Mouse (Mus musculus) CH12.LX (cell line): ENCODE data around the gene Rai14. TPM values are rescaled to one million over a fixed set of nuclear protein-coding genes. Genes with fewer than 3 reads are reported as not detected.

Experiments
- DNase-seq: peaks from one replicate; pipeline ENCODE4 v3.0.0-alpha.2; 2013; ENCODE audit errors: extremely low read depth
- H3K27ac ChIP-seq: 2 replicates; pipeline ENCODE4 v1.5.1; 2012; ENCODE audit warnings: low read depth, mild to moderate bottlenecking, control low read depth, moderate library complexity; ENCODE audit not compliant: insufficient read depth
- H3K27me3 ChIP-seq: replicated peaks from 2 replicates; pipeline ENCODE3; 2012; ENCODE audit warnings: inconsistent platforms
- H3K36me3 ChIP-seq, 2 experiments: replicated peaks in 1 of 2; 2 replicates each; pipeline versions ENCODE3 to v1.6.1; 2012; ENCODE audit warnings: inconsistent platforms in 1 of 2, low read length in 1 of 2, mild to moderate bottlenecking in 1 of 2, mixed read lengths in 1 of 2, moderate library complexity in 1 of 2; ENCODE audit not compliant: control insufficient read depth in 1 of 2, insufficient read depth in 1 of 2
- H3K4me1 ChIP-seq, 2 experiments: 2 replicates each; pipeline ENCODE4 v1.6.1; 2012; ENCODE audit warnings: inconsistent platforms in 1 of 2, moderate library complexity in 1 of 2; ENCODE audit not compliant: insufficient read depth in 2 of 2, control insufficient read depth in 1 of 2
- H3K4me2 ChIP-seq: 2 replicates; pipeline ENCODE4 v1.6.1; 2012; ENCODE audit warnings: low read depth, mild to moderate bottlenecking, control low read depth; ENCODE audit not compliant: poor library complexity, insufficient read depth, severe bottlenecking
- H3K4me3 ChIP-seq, 3 experiments: fragments of 150-350 bp in 1 of 3; sonication (generic) in 1 of 3; replicated peaks in 1 of 3; 2 replicates each; pipeline versions ENCODE3 to v1.5.1; 2011 to 2012; ENCODE audit warnings: low read depth in 2 of 3, low read length in 2 of 3, mild to moderate bottlenecking in 2 of 3, moderate library complexity in 2 of 3, control low read depth in 1 of 3, improper control_type of control experiment in 1 of 3, inconsistent platforms in 1 of 3, mixed read lengths in 1 of 3; ENCODE audit not compliant: poor library complexity in 1 of 3
- H3K79me2 ChIP-seq: replicated peaks from 2 replicates; pipeline ENCODE4 v1.6.1; 2012; ENCODE audit warnings: mild to moderate bottlenecking, moderate library complexity; ENCODE audit not compliant: control insufficient read depth, poor library complexity, insufficient read depth, severe bottlenecking; ENCODE audit errors: extremely low read depth
- H3K9ac ChIP-seq: 2 replicates; pipeline ENCODE4 v1.6.1; 2012; ENCODE audit warnings: low read depth, mild to moderate bottlenecking, control low read depth, moderate library complexity; ENCODE audit not compliant: insufficient read depth
- H3K9me3 ChIP-seq: replicated peaks from 2 replicates; pipeline ENCODE3; 2012; ENCODE audit warnings: low read length, inconsistent platforms, mixed read lengths
- BHLHE40 ChIP-seq: IDR thresholded peaks from 2 replicates; pipeline ENCODE4 v1.6.1; 2011; ENCODE audit warnings: mild to moderate bottlenecking, low read depth, low read length, improper control_type of control experiment
- CHD1 ChIP-seq: IDR thresholded peaks from 2 replicates; pipeline ENCODE4 v1.6.1; 2012; ENCODE audit warnings: low read depth, low read length, improper control_type of control experiment, inconsistent platforms
- E2F4 ChIP-seq: IDR thresholded peaks from 2 replicates; pipeline ENCODE4 v1.6.1; 2011; ENCODE audit warnings: low read depth, low read length, improper control_type of control experiment; ENCODE audit not compliant: insufficient replicate concordance
- ELF1 ChIP-seq: IDR thresholded peaks from 2 replicates; pipeline ENCODE4 v1.6.1; 2014; ENCODE audit warnings: low read depth, mild to moderate bottlenecking, inconsistent platforms, low read length, improper control_type of control experiment
- EP300 ChIP-seq: IDR thresholded peaks from 2 replicates; pipeline ENCODE4 v1.6.1; 2011; ENCODE audit warnings: low read length, improper control_type of control experiment
- HCFC1 ChIP-seq: IDR thresholded peaks from 2 replicates; pipeline ENCODE4 v1.6.1; 2012; ENCODE audit warnings: low read depth, mild to moderate bottlenecking, inconsistent platforms, low read length, improper control_type of control experiment
- IRF4 ChIP-seq: IDR thresholded peaks from 2 replicates; pipeline ENCODE4 v1.6.1; 2014; ENCODE audit warnings: low read depth, mild to moderate bottlenecking, inconsistent platforms, low read length, improper control_type of control experiment
- JUN ChIP-seq: IDR thresholded peaks from 2 replicates; pipeline ENCODE4 v1.6.1; 2011; ENCODE audit warnings: low read depth, mild to moderate bottlenecking, low read length, improper control_type of control experiment, moderate library complexity; ENCODE audit not compliant: insufficient read depth
- JUND ChIP-seq: conservative IDR thresholded peaks from 2 replicates; pipeline ENCODE4 v1.6.1; 2011; ENCODE audit warnings: low read depth, low read length, improper control_type of control experiment
- KAT2A ChIP-seq: IDR thresholded peaks from 2 replicates; pipeline ENCODE4 v1.6.1; 2012; ENCODE audit warnings: low read length, improper control_type of control experiment, inconsistent platforms; ENCODE audit not compliant: insufficient replicate concordance
- MAFK ChIP-seq: IDR thresholded peaks from 2 replicates; pipeline ENCODE4 v1.6.1; 2011; ENCODE audit warnings: low read length, improper control_type of control experiment; ENCODE audit not compliant: insufficient replicate concordance
- MAX ChIP-seq: IDR thresholded peaks from 2 replicates; pipeline ENCODE4 v1.6.1; 2011; ENCODE audit warnings: low read length, improper control_type of control experiment
- MAZ ChIP-seq: IDR thresholded peaks from 2 replicates; pipeline ENCODE4 v1.6.1; 2012; ENCODE audit warnings: low read depth, mild to moderate bottlenecking, inconsistent platforms, low read length, improper control_type of control experiment, moderate library complexity
- MEF2A ChIP-seq: IDR thresholded peaks from 2 replicates; pipeline ENCODE4 v1.6.1; 2014; ENCODE audit warnings: low read depth, mild to moderate bottlenecking, inconsistent platforms, low read length, improper control_type of control experiment, borderline replicate concordance
- MXI1 ChIP-seq: IDR thresholded peaks from 2 replicates; pipeline ENCODE4 v1.6.1; 2011; ENCODE audit warnings: mild to moderate bottlenecking, low read depth, low read length, improper control_type of control experiment
- MYC ChIP-seq: IDR thresholded peaks from 2 replicates; pipeline ENCODE4 v1.6.1; 2011; ENCODE audit warnings: low read depth, mild to moderate bottlenecking, improper control_type of control experiment, low read length
- NRF1 ChIP-seq: IDR thresholded peaks from 2 replicates; pipeline ENCODE4 v1.6.1; 2014; ENCODE audit warnings: low read depth, mild to moderate bottlenecking, inconsistent platforms, low read length, improper control_type of control experiment, moderate library complexity
- PAX5 ChIP-seq: IDR thresholded peaks from 2 replicates; pipeline ENCODE4 v1.6.1; 2012; ENCODE audit warnings: low read length, inconsistent platforms, mixed read lengths
- POLR2A ChIP-seq: IDR thresholded peaks from 2 replicates; pipeline ENCODE4 v1.6.1; 2011; ENCODE audit warnings: low read depth, mild to moderate bottlenecking, improper control_type of control experiment, low read length
- RAD21 ChIP-seq: IDR thresholded peaks from 2 replicates; pipeline ENCODE4 v1.6.1; 2011; ENCODE audit warnings: low read depth, mild to moderate bottlenecking, low read length, improper control_type of control experiment, moderate library complexity
- RCOR1 ChIP-seq: conservative IDR thresholded peaks from 2 replicates; pipeline ENCODE4 v1.6.1; 2012; ENCODE audit warnings: low read depth, mild to moderate bottlenecking, inconsistent platforms, low read length, improper control_type of control experiment
- SIN3A ChIP-seq: IDR thresholded peaks from 2 replicates; pipeline ENCODE4 v1.6.1; 2012; ENCODE audit warnings: low read length, improper control_type of control experiment, inconsistent platforms
- SMC3 ChIP-seq: IDR thresholded peaks from 2 replicates; pipeline ENCODE4 v1.6.1; 2011; ENCODE audit warnings: low read depth, low read length, improper control_type of control experiment
- UBTF ChIP-seq: IDR thresholded peaks from 2 replicates; pipeline ENCODE4 v1.6.1; 2012; ENCODE audit warnings: low read depth, mild to moderate bottlenecking, inconsistent platforms, low read length, improper control_type of control experiment, moderate library complexity
- USF1 ChIP-seq: IDR thresholded peaks from 2 replicates; pipeline ENCODE4 v1.6.1; 2014; ENCODE audit warnings: low read depth, mild to moderate bottlenecking, inconsistent platforms, low read length, improper control_type of control experiment
- USF2 ChIP-seq: conservative IDR thresholded peaks from 2 replicates; pipeline ENCODE4 v1.6.1; 2011; ENCODE audit warnings: low read depth, low read length, improper control_type of control experiment
- ZMIZ1 ChIP-seq: IDR thresholded peaks from 2 replicates; pipeline ENCODE4 v1.6.1; 2012; ENCODE audit warnings: low read depth, mild to moderate bottlenecking, inconsistent platforms, low read length, improper control_type of control experiment
- ZNF384 ChIP-seq: IDR thresholded peaks from 2 replicates; pipeline ENCODE4 v1.6.1; 2012; ENCODE audit warnings: low read depth, low read length, improper control_type of control experiment, inconsistent platforms
- dilution Hi-C: fragments of 300-500 bp; cut with MboI; formaldehyde crosslinking; loops from 2 replicates; pipeline ENCODE4 v1.14.3; 2020; ENCODE audit warnings: low sequenced_read_pairs; ENCODE audit not compliant: extremely low pct_unique_long_range_greater_than_20kb, extremely low pct_ligation_motif_present
- in situ Hi-C: fragments of 300-500 bp; cut with MboI; formaldehyde crosslinking; loops from 3 replicates; pipeline ENCODE4 v1.14.3; 2019; ENCODE audit warnings: low sequenced_read_pairs, low pct_ligation_motif_present, low pct_unique_long_range_greater_than_20kb, mixed read lengths
- polyA plus RNA-seq: library from polyadenylated mRNA; unstranded; fragments of >175 nt; gene quantifications from 2 replicates; pipeline ENCODE4 v1.2.1, GENCODE M21; 2012; ENCODE audit warnings: low read depth; ENCODE audit not compliant: insufficient read length
- total RNA-seq, 2 experiments: library from RNA; depleted of rRNA; stranded (reverse); fragments of 300-350 nt in 1 of 2; fragments of >200 nt in 1 of 2; gene quantifications; 2 replicates each; pipeline ENCODE4 v1.2.3; 2012 to 2014

The Rai14 gene
- total and polyA plus RNA-seq, 3 experiments = 7.5 to 14.1 (median 9.6) TPM

- Histone ChIP-seq H3K27ac (no peak overlapping the region), H3K79me2 (no peaks in the 10 kb centered on the region), H3K4me1 (peaks cover 13 to 18% of the 10 kb centered on the region in 2 experiments), H3K9ac (no peak overlapping the region), H3K9me3 (peaks cover 11% of the 10 kb centered on the region), H3K27me3 (no peaks in the 10 kb centered on the region), H3K36me3 (peaks cover 0 to 2% of the 10 kb centered on the region in 2 experiments), H3K4me3 (no peak overlapping the region), H3K4me2 (no peak overlapping the region)
- in situ Hi-C loops = no loop called here
- TF ChIP-seq USF2 (no peak), MYC (no peak), POLR2A (no peak), NRF1 (no peak), HCFC1 (no peak), ELF1 (no peak), KAT2A (no peak), PAX5 (no peak), JUN (no peak), CHD1 (no peak), SMC3 (no peak), UBTF (no peak), RAD21 (no peak), MAFK (no peak), USF1 (no peak), RCOR1 (no peak), BHLHE40 (no peak), JUND (no peak)
- no peak for DNase-seq
- dilution Hi-C loops = no loop called here
Measured at GRCm38 (mm10) chr15:10718763-10719162, 4.3 kb upstream of the Rai14 start.

- Histone ChIP-seq H3K9ac (no peak overlapping the region), H3K79me2 (no peaks in the 10 kb centered on the region; the same call in 1 of the 2 replicates), H3K27me3 (no peaks in the 10 kb centered on the region), H3K4me2 (no peak overlapping the region), H3K27ac (no peak overlapping the region), H3K4me3 (no peak overlapping the region), H3K9me3 (peaks cover 11% of the 10 kb centered on the region), H3K36me3 (peaks cover 0 to 2% of the 10 kb centered on the region in 2 experiments), H3K4me1 (peaks cover 6 to 18% of the 10 kb centered on the region in 2 experiments; a peak in 3 of 4 replicates)
- DNase-seq = no peak
- in situ Hi-C loops (no loop called here), dilution Hi-C loops (no loop called here)
- TF ChIP-seq IRF4 (no peak), SMC3 (no peak), UBTF (no peak), CHD1 (no peak), KAT2A (no peak), MAFK (no peak), ZMIZ1 (no peak), MXI1 (no peak), ZNF384 (no peak), ELF1 (no peak), EP300 (no peak), E2F4 (no peak), JUND (no peak), POLR2A (no peak), MAZ (no peak), USF2 (no peak), MEF2A (no peak), MAX (no peak), USF1 (no peak), SIN3A (no peak)
Measured at GRCm38 (mm10) chr15:10717284-10717683, 2.9 kb upstream of the Rai14 start.
